Mouse (Mus musculus) layer of hippocampus, adult 9-10 months (tissue): ENCODE measurements around the gene Nfix.

Source experiments
- DNase-seq: peaks from one replicate; pipeline ENCODE4 v3.0.0; 2022; ENCODE audit warnings: low spot score

The Nfix gene

DNA sequence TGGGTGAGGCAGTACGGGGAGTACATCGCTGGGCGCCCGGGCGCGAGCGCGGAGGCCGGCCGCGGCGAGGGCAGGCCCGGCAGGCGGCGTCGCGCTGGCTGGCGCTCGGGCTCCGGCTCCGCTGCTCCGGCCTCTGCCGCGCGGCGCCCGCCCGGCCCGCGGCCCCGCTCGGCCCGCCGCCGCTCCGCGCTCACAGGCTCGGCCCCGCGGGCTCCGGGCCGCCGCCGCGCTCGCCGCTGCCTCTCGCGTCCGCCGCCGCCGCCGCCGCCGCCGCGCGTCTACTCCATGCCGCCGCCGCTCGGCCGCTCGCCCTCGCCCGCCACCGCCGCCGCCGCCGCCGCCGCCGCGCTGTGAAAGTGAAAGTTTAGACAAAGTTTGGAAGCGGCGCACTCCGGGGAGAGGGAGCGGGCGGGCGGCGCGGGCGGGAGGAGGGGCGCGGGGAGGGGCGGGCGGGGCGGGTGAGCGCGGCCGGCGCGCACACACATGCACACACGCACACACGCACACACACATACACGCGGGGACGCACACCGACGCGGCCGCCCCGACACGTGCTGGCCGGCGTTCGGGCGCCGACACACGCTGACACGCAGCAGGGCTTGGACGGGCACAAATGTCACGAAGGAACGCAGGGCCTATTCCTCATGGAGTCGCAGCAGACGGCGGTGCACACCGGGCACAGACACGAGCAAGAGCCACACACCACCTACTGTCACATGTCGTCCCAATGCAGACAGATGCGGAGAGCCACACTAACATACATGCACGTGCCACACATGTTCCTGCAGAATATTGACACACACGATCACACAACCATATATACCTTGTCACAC lies at the start of gene Nfix:
Gene Nfix, minus strand, starts transcription at position 346 of the 833 bp plus-strand sequence.
- no peak for DNase-seq

GRCm38 (mm10) chr8:84847684-84848435 lies 47.7 kb upstream of the Nfix start:
- no peak for DNase-seq

- DNase-seq, result peak; percentile 99
Measured at GRCm38 (mm10) chr8:84846722-84847572, 46.8 kb upstream of the Nfix start, which contains the start of gene Calr. TSS of gene Calr (minus strand) at chr8:84846934.

GRCm38 (mm10) chr8:84846094-84846721 lies 46.1 kb upstream of the Nfix start:
- DNase-seq, result no peak

GRCm38 (mm10) chr8:84845355-84846093 lies 45.4 kb upstream of the Nfix start:
- DNase-seq, result no peak

DNA sequence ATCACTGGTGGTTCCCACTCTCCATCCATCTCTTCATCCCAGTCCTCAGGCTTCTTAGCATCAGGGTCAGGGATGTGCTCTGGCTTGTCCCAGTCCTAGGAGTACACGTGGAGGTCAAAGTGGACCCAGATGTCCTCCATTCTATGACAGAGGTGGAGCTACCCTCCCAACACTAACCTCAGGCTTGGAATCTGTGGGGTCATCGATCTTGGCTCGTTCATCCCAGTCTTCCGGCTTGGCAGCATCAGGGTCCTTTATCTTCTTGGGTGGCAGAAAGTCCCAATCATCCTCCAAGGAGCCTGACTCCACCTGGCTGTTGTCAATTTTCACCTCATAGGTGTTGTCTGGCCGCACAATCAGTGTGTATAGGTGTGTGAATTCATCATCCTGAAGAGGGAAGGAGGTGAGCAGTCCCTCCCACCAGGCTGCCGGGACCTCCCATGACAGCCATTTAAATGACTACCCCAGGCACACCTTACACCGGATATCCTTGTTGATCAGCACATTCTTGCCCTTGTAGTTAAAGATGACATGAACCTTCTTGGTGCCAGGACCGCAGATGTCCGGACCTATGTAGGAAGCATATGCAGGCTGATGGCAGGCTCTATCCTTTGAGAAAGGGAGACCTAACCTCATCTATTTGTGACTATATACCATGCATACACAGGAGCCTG lies 44.4 kb upstream of the Nfix start:
- no peak for DNase-seq

GRCm38 (mm10) chr8:84841514-84841913 lies 41.4 kb upstream of the Nfix start:
- DNase-seq, result no peak

- peak; percentile 78 for DNase-seq
Measured at GRCm38 (mm10) chr8:84840248-84840999, 40.3 kb upstream of the Nfix start, which contains the start of gene Rad23a. TSS of gene Rad23a (minus strand) at chr8:84840665.

GRCm38 (mm10) chr8:84839875-84840247 lies 39.7 kb upstream of the Nfix start:
- no peak for DNase-seq

DNA sequence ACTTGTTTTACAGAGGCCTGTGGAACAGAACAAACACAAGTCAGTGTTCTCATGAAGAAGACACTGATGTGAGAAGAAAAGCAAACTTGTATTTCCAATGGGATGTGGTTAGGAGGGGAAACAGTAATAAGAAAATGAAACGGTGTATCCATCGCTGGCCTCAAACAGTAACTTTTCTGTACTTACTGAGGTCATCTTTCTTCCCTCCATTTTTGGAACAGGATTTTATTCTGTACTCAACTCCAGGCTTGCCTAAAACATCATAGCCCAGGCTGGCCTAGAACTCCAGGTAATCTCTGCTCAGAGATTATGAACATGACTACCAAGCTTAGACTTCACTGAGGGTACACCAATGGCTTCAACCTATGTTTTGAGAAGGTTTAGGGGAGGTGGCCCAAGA lies 39.3 kb upstream of the Nfix start:
- DNase-seq, result no peak

DNA sequence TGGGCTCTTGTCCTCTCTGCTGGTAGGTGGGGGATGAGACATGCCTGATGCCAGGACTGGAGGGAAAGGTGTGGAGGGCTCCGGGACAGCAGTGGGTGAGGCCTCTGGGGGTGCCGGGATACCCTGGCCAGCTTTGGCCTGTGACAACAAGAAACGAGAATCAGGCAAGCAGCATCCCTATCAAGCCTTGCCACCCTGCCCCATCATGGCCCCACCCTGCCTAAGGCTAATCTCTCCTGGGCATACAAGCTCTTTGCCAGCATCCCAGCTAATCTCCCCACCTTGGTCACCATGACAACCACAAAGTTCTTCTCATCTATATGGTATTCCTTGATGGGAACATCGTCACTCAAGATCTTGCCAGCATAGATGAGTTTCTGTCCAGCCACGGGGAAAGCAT lies 38.4 kb upstream of the Nfix start:
- DNase-seq, result no peak

GRCm38 (mm10) chr8:84837912-84838470 lies 37.8 kb upstream of the Nfix start:
- no peak for DNase-seq

DNA sequence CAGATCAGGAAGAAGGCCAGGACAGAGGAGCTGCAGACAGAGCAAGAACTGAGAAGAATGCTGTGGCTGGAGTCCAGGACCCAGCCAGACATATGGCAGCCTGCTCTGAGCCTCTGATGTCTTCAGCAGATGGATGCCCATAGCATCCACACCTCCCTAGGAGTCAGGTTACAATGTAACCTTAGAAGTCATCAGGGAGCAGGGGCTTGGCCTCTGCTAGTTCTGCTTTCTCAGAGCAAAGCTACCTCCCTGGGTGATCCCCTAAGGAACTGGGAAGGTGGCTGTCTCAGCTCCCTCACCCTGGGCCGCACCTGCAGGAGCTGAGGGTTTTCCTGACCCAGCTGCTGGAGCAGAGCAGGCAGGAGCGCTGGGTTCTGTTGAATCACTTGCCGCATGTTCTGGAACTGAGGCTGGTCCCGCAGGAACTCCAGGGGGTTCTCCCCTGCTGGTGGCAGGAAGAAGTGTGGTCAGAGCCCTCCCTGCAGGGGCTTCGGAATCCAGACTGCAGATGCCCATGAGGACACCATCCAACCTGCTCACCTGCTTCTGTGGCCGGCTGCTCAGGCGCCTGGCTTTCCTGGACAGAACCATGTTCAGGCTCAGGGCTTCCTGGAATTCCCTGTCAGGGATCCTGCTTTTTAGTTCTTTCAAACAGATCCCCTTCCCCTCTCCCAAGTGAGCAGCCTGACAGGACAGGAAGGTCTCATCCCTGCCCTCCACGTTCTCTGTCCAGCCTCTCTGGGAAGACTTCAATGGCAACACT lies 37.2 kb upstream of the Nfix start:
- DNase-seq, result no peak

- DNase-seq, result peak; percentile 72
Measured at GRCm38 (mm10) chr8:84834866-84835855, 35.0 kb upstream of the Nfix start.

GRCm38 (mm10) chr8:84834002-84834865 lies 34.1 kb upstream of the Nfix start:
- DNase-seq, result no peak
